Mouse (Mus musculus) MEL (cell line): ENCODE results near the gene Inpp5e. TPM values are rescaled to one million over a fixed set of nuclear protein-coding genes. Genes with fewer than 3 reads are reported as not detected.

ENCODE experiments used
- DNase-seq: peaks from one replicate; pipeline ENCODE4 v3.0.0; 2011; ENCODE audit warnings: low read depth, low spot score
- H3K27ac ChIP-seq: 2 replicates; pipeline ENCODE4 v1.5.1; 2012; ENCODE audit warnings: low read depth, mild to moderate bottlenecking, control low read depth, low read length, moderate library complexity; ENCODE audit not compliant: control insufficient read depth
- H3K27me3 ChIP-seq, 2 experiments: fragments of 150-350 bp in 1 of 2; sonication (generic) in 1 of 2; 2 replicates each; pipeline ENCODE4 v1.6.1; 2012; ENCODE audit warnings: low read length in 2 of 2, mild to moderate bottlenecking in 2 of 2, improper control_type of control experiment in 1 of 2, moderate library complexity in 1 of 2; ENCODE audit not compliant: insufficient read depth in 2 of 2, control insufficient read depth in 1 of 2
- H3K36me3 ChIP-seq, 2 experiments: 2 replicates each; pipeline ENCODE4 v1.6.1; 2012 to 2014; ENCODE audit warnings: low read length in 2 of 2, improper control_type of control experiment in 1 of 2, inconsistent platforms in 1 of 2, mild to moderate bottlenecking in 1 of 2; ENCODE audit not compliant: insufficient read depth in 2 of 2, control insufficient read depth in 1 of 2
- H3K4me1 ChIP-seq, 2 experiments: fragments of 150-350 bp in 1 of 2; sonication (generic) in 1 of 2; 2 replicates each; pipeline ENCODE4 v1.6.1; 2012; ENCODE audit warnings: low read length in 2 of 2, improper control_type of control experiment in 1 of 2, mild to moderate bottlenecking in 1 of 2; ENCODE audit not compliant: insufficient read depth in 2 of 2, control insufficient read depth in 1 of 2
- H3K4me3 ChIP-seq, 2 experiments: fragments of 150-350 bp in 1 of 2; sonication (generic) in 1 of 2; 2 replicates each; pipeline ENCODE4 v1.5.1; 2012; ENCODE audit warnings: low read depth in 2 of 2, low read length in 2 of 2, mild to moderate bottlenecking in 2 of 2, moderate library complexity in 2 of 2, control low read depth in 1 of 2, improper control_type of control experiment in 1 of 2; ENCODE audit not compliant: control insufficient read depth in 1 of 2, insufficient read depth in 1 of 2
- H3K79me2 ChIP-seq: 2 replicates; pipeline ENCODE4 v1.6.1; 2012; ENCODE audit warnings: mild to moderate bottlenecking, low read length, moderate library complexity; ENCODE audit not compliant: control insufficient read depth, poor library complexity, insufficient read depth
- H3K9ac ChIP-seq: 2 replicates; pipeline ENCODE4 v1.6.1; 2012; ENCODE audit warnings: low read depth, mild to moderate bottlenecking, control low read depth, low read length, moderate library complexity; ENCODE audit not compliant: control insufficient read depth, poor library complexity, severe bottlenecking
- H3K9me3 ChIP-seq: fragments of 150-350 bp; sonication (generic); replicated peaks from 2 replicates; pipeline ENCODE4 v1.6.1; 2012; ENCODE audit warnings: mild to moderate bottlenecking, low read length, improper control_type of control experiment, moderate library complexity; ENCODE audit not compliant: insufficient read depth
- BHLHE40 ChIP-seq: IDR thresholded peaks from 2 replicates; pipeline ENCODE4 v1.6.1; 2012; ENCODE audit warnings: low read depth, mild to moderate bottlenecking, inconsistent platforms, low read length, improper control_type of control experiment, borderline replicate concordance
- CHD1 ChIP-seq: IDR thresholded peaks from 2 replicates; pipeline ENCODE4 v1.6.1; 2012; ENCODE audit warnings: low read depth, mild to moderate bottlenecking, inconsistent platforms, low read length, improper control_type of control experiment
- CHD2 ChIP-seq: IDR thresholded peaks from 2 replicates; pipeline ENCODE4 v1.6.1; 2011; ENCODE audit warnings: low read length, improper control_type of control experiment
- E2F4 ChIP-seq: IDR thresholded peaks from 2 replicates; pipeline ENCODE4 v1.6.1; 2011; ENCODE audit warnings: low read depth, low read length, improper control_type of control experiment, borderline replicate concordance
- GABPA ChIP-seq: IDR thresholded peaks from 2 replicates; pipeline ENCODE4 v1.6.1; 2012; ENCODE audit warnings: low read depth, mild to moderate bottlenecking, inconsistent platforms, low read length, improper control_type of control experiment, moderate library complexity
- GATA1 ChIP-seq: IDR thresholded peaks from 2 replicates; pipeline ENCODE4 v1.6.1; 2011; ENCODE audit warnings: low read depth, low read length, improper control_type of control experiment
- HCFC1 ChIP-seq: IDR thresholded peaks from 2 replicates; pipeline ENCODE4 v1.6.1; 2012; ENCODE audit warnings: low read depth, mild to moderate bottlenecking, inconsistent platforms, low read length, improper control_type of control experiment, moderate library complexity
- MAFK ChIP-seq: IDR thresholded peaks from 2 replicates; pipeline ENCODE4 v1.6.1; 2011; ENCODE audit warnings: low read depth, mild to moderate bottlenecking, low read length, improper control_type of control experiment, borderline replicate concordance
- MEF2A ChIP-seq: IDR thresholded peaks from 2 replicates; pipeline ENCODE4 v1.6.1; 2014; ENCODE audit warnings: low read depth, mild to moderate bottlenecking, inconsistent platforms, low read length, improper control_type of control experiment; ENCODE audit not compliant: poor library complexity, insufficient replicate concordance, severe bottlenecking; ENCODE audit errors: extremely low read depth
- NRF1 ChIP-seq: IDR thresholded peaks from 2 replicates; pipeline ENCODE4 v1.6.1; 2014; ENCODE audit warnings: low read depth, mild to moderate bottlenecking, inconsistent platforms, low read length, improper control_type of control experiment, moderate library complexity; ENCODE audit not compliant: poor library complexity, insufficient read depth, severe bottlenecking
- POLR2AphosphoS2 ChIP-seq: IDR thresholded peaks from 2 replicates; pipeline ENCODE4 v1.6.1; 2011; ENCODE audit warnings: low read length, improper control_type of control experiment
- POLR2AphosphoS5 ChIP-seq: IDR thresholded peaks from 2 replicates; pipeline ENCODE4 v1.6.1; 2012; ENCODE audit warnings: low read depth, borderline replicate concordance, mild to moderate bottlenecking, inconsistent platforms, low read length, moderate library complexity, mixed read lengths
- RAD21 ChIP-seq: IDR thresholded peaks from 2 replicates; pipeline ENCODE4 v1.6.1; 2011; ENCODE audit warnings: mild to moderate bottlenecking, low read depth, low read length, improper control_type of control experiment
- RCOR1 ChIP-seq: IDR thresholded peaks from 2 replicates; pipeline ENCODE4 v1.6.1; 2012; ENCODE audit warnings: low read depth, mild to moderate bottlenecking, inconsistent platforms, low read length, improper control_type of control experiment
- SIN3A ChIP-seq: IDR thresholded peaks from 2 replicates; pipeline ENCODE4 v1.6.1; 2012; ENCODE audit warnings: low read length, improper control_type of control experiment, inconsistent platforms
- TAL1 ChIP-seq: IDR thresholded peaks from 2 replicates; pipeline ENCODE4 v1.6.1; 2012; ENCODE audit warnings: mild to moderate bottlenecking, inconsistent platforms, low read length, moderate library complexity, mixed read lengths
- TBP ChIP-seq: IDR thresholded peaks from 2 replicates; pipeline ENCODE4 v1.8.0; 2011; ENCODE audit warnings: low read depth, low read length, improper control_type of control experiment
- TCF12 ChIP-seq: IDR thresholded peaks from 2 replicates; pipeline ENCODE4 v1.6.1; 2014; ENCODE audit warnings: low read depth, mild to moderate bottlenecking, inconsistent platforms, low read length, improper control_type of control experiment, moderate library complexity
- UBTF ChIP-seq: IDR thresholded peaks from 2 replicates; pipeline ENCODE4 v1.6.1; 2012; ENCODE audit warnings: low read depth, mild to moderate bottlenecking, inconsistent platforms, low read length, improper control_type of control experiment, moderate library complexity, borderline replicate concordance; ENCODE audit not compliant: insufficient read depth
- USF1 ChIP-seq: IDR thresholded peaks from 2 replicates; pipeline ENCODE4 v1.6.1; 2014; ENCODE audit warnings: low read depth, mild to moderate bottlenecking, inconsistent platforms, low read length, improper control_type of control experiment, moderate library complexity
- ZNF384 ChIP-seq: IDR thresholded peaks from 2 replicates; pipeline ENCODE4 v1.6.1; 2012; ENCODE audit warnings: low read depth, mild to moderate bottlenecking, inconsistent platforms, low read length, improper control_type of control experiment
- polyA plus RNA-seq, 2 experiments: library from polyadenylated mRNA; stranded (reverse) in 1 of 2; unstranded in 1 of 2; fragments of >175 nt in 1 of 2; fragments of >200 nt in 1 of 2; gene quantifications; 2 replicates each; pipeline versions ENCODE4 v1.2.1 to v1.2.4; 2012; ENCODE audit warnings: low replicate concordance in 2 of 2, low read depth in 1 of 2; ENCODE audit not compliant: insufficient read length in 2 of 2, insufficient read depth in 1 of 2, missing spikeins in 1 of 2
- total RNA-seq: library from RNA; depleted of rRNA; stranded (reverse); fragments of 300-350 nt; gene quantifications from 2 replicates; pipeline ENCODE4 v1.2.3, GENCODE M21; 2012

The Inpp5e gene
- total and polyA plus RNA-seq, 3 experiments: 11.2 to 17.5 TPM; not detected in 1

DNA sequence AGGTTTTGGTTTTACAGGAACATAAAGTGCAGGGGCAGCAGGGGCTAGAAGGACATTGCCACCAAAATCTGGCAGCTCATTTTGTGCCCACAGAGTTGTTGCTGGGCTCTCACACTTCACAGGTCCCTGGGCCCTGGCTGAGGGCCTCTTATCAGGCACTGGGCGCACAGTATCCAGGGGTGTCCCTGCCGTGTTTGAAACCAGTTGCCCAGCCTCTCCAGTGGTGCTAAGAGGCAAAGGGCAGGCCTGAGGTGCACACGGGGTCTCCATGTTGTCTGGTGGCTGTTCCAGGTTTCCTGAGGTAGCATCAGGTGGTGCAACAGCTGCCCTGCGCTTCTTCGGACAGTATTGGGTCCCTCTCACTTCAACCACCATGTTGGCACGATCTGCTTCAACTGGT is 30.7 kb upstream of the Inpp5e start:
- Histone ChIP-seq H3K9ac (no peak overlapping the region), H3K4me3 (no peak overlapping the region), H3K27ac (no peak overlapping the region), H3K4me1 (peaks cover 3 to 7% of the 10 kb centered on the region in 2 experiments; a peak in 3 of 4 replicates), H3K36me3 (peaks cover 6 to 12% of the 10 kb centered on the region in 2 experiments), H3K9me3 (no peaks in the 10 kb centered on the region), H3K27me3 (no peaks in the 10 kb centered on the region), H3K79me2 (peaks cover 17% of the 10 kb centered on the region)
- TF ChIP-seq GABPA: no peak
- no peak for TF ChIP-seq MEF2A
- TF ChIP-seq SIN3A: no peak
- no peak for TF ChIP-seq TCF12
- no peak for TF ChIP-seq USF1
- TF ChIP-seq POLR2AphosphoS2: no peak
- no peak for TF ChIP-seq MAFK
- DNase-seq: no peak

DNA sequence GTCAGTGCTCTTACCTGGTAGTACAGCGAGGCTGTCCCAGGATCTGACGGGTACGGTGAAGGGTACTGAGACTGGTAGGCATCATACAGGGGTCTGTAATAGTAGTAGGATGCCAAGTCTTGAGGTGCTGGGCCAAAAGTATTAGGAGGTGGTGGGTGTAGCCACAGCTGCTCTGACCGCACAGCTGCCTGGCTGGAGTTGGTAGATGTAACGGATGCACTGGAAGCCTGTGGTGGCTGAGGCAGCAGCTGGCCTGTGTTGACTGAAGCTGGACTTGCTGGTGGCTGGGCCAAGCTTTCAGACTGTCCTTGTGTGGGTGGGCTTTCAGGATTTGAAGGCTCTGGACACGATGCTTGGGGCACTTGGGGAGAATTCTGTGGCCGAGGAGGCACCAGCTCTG is 29.4 kb upstream of the Inpp5e start:
- H3K79me2 ChIP-seq: peaks cover 9% of the 10 kb centered on the region
- no peak overlapping the region for H3K9ac ChIP-seq
- no peak overlapping the region for H3K27ac ChIP-seq
- no peak for TF ChIP-seq HCFC1
- TF ChIP-seq NRF1: no peak
- no peak for TF ChIP-seq RCOR1
- TF ChIP-seq GABPA: no peak
- no peak for TF ChIP-seq BHLHE40
- TF ChIP-seq TBP: no peak
- no peak for TF ChIP-seq USF1
- no peak for TF ChIP-seq RAD21
- no peak for TF ChIP-seq SIN3A
- no peak for TF ChIP-seq GATA1
- no peak for TF ChIP-seq CHD1
- TF ChIP-seq E2F4: no peak
- TF ChIP-seq TAL1: no peak
- TF ChIP-seq UBTF: no peak
- no peak for TF ChIP-seq ZNF384
- TF ChIP-seq POLR2AphosphoS5: no peak
- no peak for TF ChIP-seq CHD2
- TF ChIP-seq, all 39 proteins: peak for 0
- DNase-seq: no peak
- Histone ChIP-seq H3K27me3 (no peaks in the 10 kb centered on the region), H3K36me3 (peaks cover 6 to 11% of the 10 kb centered on the region in 2 experiments), H3K9me3 (no peaks in the 10 kb centered on the region), H3K4me3 (no peak overlapping the region), H3K4me1 (peaks cover 0 to 5% of the 10 kb centered on the region in 2 experiments; a peak in 1 of 4 replicates)
